Mouse (Mus musculus): Measurements from ENCODE around the gene Ppp1r12a. TPM values are rescaled to one million over a fixed set of nuclear protein-coding genes. Genes with fewer than 3 reads are reported as not detected.

The Ppp1r12a gene
- total RNA-seq, 2 experiments from 2014 or later = 135 to 147 TPM

GRCm38 (mm10) chr10:108159002-108159401, 3.0 kb upstream of the Ppp1r12a start:
- DNase-seq (ENCODE audit: low spot score in 2 of 2) = no peak

- DNase-seq (ENCODE audit: low spot score in 2 of 2) = peak; percentile 49 to 51
These were observed 466 bp downstream of the Ppp1r12a start for GRCm38 (mm10) chr10:108162297-108163020.

- DNase-seq (ENCODE audit: low spot score in 2 of 2) = no peak
These were observed 1.0 kb downstream of the Ppp1r12a start for GRCm38 (mm10) chr10:108163021-108163410.

GRCm38 (mm10) chr10:108163451-108163850, 1.5 kb downstream of the Ppp1r12a start:
- no peak for DNase-seq (ENCODE audit: low spot score in 2 of 2)

- DNase-seq (ENCODE audit: low spot score in 2 of 2) = no peak
These were observed 5.8 kb downstream of the Ppp1r12a start for GRCm38 (mm10) chr10:108167823-108168222.

- no peak for DNase-seq (ENCODE audit: low spot score in 2 of 2)
These were observed 8.8 kb downstream of the Ppp1r12a start for GRCm38 (mm10) chr10:108170818-108171217.

- no peak for DNase-seq (ENCODE audit: low spot score in 2 of 2)
These were observed 9.6 kb downstream of the Ppp1r12a start for GRCm38 (mm10) chr10:108171637-108172036.

GRCm38 (mm10) chr10:108172817-108173563, 11.0 kb downstream of the Ppp1r12a start:
- no peak for DNase-seq (ENCODE audit: low spot score in 2 of 2)

GRCm38 (mm10) chr10:108174107-108174506, 12.1 kb downstream of the Ppp1r12a start:
- DNase-seq (ENCODE audit: low spot score in 2 of 2) = no peak

- DNase-seq (ENCODE audit: low spot score in 2 of 2) = no peak
These were observed 13.9 kb downstream of the Ppp1r12a start for GRCm38 (mm10) chr10:108175885-108176284.

GRCm38 (mm10) chr10:108178285-108178848, 16.4 kb downstream of the Ppp1r12a start:
- DNase-seq (ENCODE audit: low spot score in 2 of 2) = no peak

GRCm38 (mm10) chr10:108179404-108179803, 17.4 kb downstream of the Ppp1r12a start:
- no peak for DNase-seq (ENCODE audit: low spot score in 2 of 2)

- DNase-seq (ENCODE audit: low spot score in 2 of 2) = no peak
These were observed 18.3 kb downstream of the Ppp1r12a start for GRCm38 (mm10) chr10:108180313-108180712.

- DNase-seq (ENCODE audit: low spot score in 2 of 2) = no peak
These were observed 19.9 kb downstream of the Ppp1r12a start for GRCm38 (mm10) chr10:108181893-108182292.

- DNase-seq (ENCODE audit: low spot score in 2 of 2) = no peak
These were observed 20.4 kb downstream of the Ppp1r12a start for GRCm38 (mm10) chr10:108182386-108182785.

GRCm38 (mm10) chr10:108184763-108185162, 22.8 kb downstream of the Ppp1r12a start:
- no peak for DNase-seq (ENCODE audit: low spot score in 2 of 2)

- DNase-seq (ENCODE audit: low spot score in 2 of 2) = no peak
These were observed 23.3 kb downstream of the Ppp1r12a start for GRCm38 (mm10) chr10:108185265-108185664.

- no peak for DNase-seq (ENCODE audit: low spot score in 2 of 2)
These were observed 27.3 kb downstream of the Ppp1r12a start for GRCm38 (mm10) chr10:108189303-108189702.

GRCm38 (mm10) chr10:108189986-108190385, 28.0 kb downstream of the Ppp1r12a start:
- DNase-seq (ENCODE audit: low spot score in 2 of 2) = no peak

GRCm38 (mm10) chr10:108190626-108191025, 28.6 kb downstream of the Ppp1r12a start:
- no peak for DNase-seq (ENCODE audit: low spot score in 2 of 2)

- no peak for DNase-seq (ENCODE audit: low spot score in 2 of 2)
These were observed 29.4 kb downstream of the Ppp1r12a start for GRCm38 (mm10) chr10:108191381-108191787.

GRCm38 (mm10) chr10:108192306-108192705, 30.3 kb downstream of the Ppp1r12a start:
- DNase-seq (ENCODE audit: low spot score in 2 of 2) = no peak

Data from left cerebral cortex, adult 18-20 months (tissue).